Comparison of ENCODE assay signal across 8 mouse cellular contexts in the genomic region with DNA sequence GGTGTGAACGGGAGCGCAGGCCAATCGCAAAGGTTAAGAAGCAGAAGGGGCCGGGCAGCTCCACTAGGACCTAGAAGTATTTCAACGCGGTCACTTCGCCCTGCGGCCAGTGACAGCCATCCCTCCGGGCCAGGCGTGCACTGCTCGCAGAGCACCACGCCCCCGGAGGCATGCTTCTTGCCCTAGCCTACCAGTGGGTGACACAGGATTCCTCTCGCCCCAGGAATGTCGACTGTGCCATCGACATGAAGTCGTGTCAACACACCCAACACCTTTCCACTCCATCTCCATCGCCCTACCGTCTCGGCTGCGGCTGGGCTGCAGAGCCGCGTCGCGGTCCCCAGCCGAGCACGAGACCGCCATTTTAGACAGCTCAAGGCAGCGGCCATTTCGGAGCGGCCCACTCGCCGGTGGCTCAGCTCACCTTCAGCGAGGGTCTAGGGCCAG. TPM values are rescaled to one million over a fixed set of nuclear protein-coding genes. Genes with fewer than 3 reads are reported as not detected.
DNase-seq lines count a peak whose midpoint lies in the region; ATAC-seq and TF ChIP-seq lines count a peak whose summit lies in the region.

No protein-coding gene starts in this region.

- no peaks in the 10 kb centered on the region for H3K9me3 ChIP-seq in MEL (replicated peaks; ENCODE audit: insufficient read depth, low read length)
- H3K9me3 ChIP-seq in liver, embryonic 16.5 days (replicated peaks; ENCODE audit: control insufficient read depth, low read length): no peaks in the 10 kb centered on the region
- H3K9me3 ChIP-seq in neural tube, embryonic 11.5 days (ENCODE audit: control insufficient read depth, low read length): no peaks in the 10 kb centered on the region

- TF ChIP-seq EP300 in MEL (IDR thresholded peaks at IDR 0.05; ENCODE audit: low read depth in 1 of 2, low read length in 2 of 2): peak in 1 of 2 experiments; percentile 26; a peak in 2 of 4 replicates

- peak; percentile 74 for ATAC-seq in liver, embryonic 16.5 days (ENCODE audit: low read depth)
- ATAC-seq in neural tube, embryonic 11.5 days (ENCODE audit: insufficient read depth, low FRiP score, low TSS enrichment): peak; percentile 85

- TF ChIP-seq CTCF in MEL (IDR thresholded peaks at IDR 0.05 in 2 of 3, conservative IDR thresholded peaks at IDR 0.05 in 1 of 3; ENCODE audit: control insufficient read depth in 1 of 3, insufficient read depth in 1 of 3, low read depth in 2 of 3, low read length in 3 of 3, poor library complexity in 1 of 3, severe bottlenecking in 1 of 3): no peak
- no peak for TF ChIP-seq CTCF in cortical plate, adult 2 months (IDR thresholded peaks at IDR 0.05; ENCODE audit: extremely low read depth, insufficient read depth, low read length)
- no peak for TF ChIP-seq CTCF in kidney, adult 2 months (conservative IDR thresholded peaks at IDR 0.05; ENCODE audit: insufficient read depth, insufficient read length, low read depth, low read length)

- peak overlapping the region; percentile 88 for H3K9ac ChIP-seq in MEL (ENCODE audit: control insufficient read depth, low read depth, low read length, poor library complexity, severe bottlenecking)
- peak overlapping the region; percentile 90 for H3K9ac ChIP-seq in liver, embryonic 16.5 days (ENCODE audit: low read depth, low read length)
- H3K9ac ChIP-seq in neural tube, embryonic 11.5 days (ENCODE audit: low read length): peak overlapping the region; percentile 91

- H3K36me3 ChIP-seq in MEL (ENCODE audit: control insufficient read depth in 1 of 2, insufficient read depth in 2 of 2, low read length in 2 of 2): peaks cover 0 to 16% of the 10 kb centered on the region in 2 experiments; a peak in 3 of 4 replicates
- H3K36me3 ChIP-seq in kidney, adult 2 months (ENCODE audit: control insufficient read depth, insufficient read depth, low read length): no peaks in the 10 kb centered on the region; the same call in 1 of the 2 replicates
- H3K36me3 ChIP-seq in liver, embryonic 16.5 days (ENCODE audit: control insufficient read depth, insufficient read depth): no peaks in the 10 kb centered on the region
- no peaks in the 10 kb centered on the region; the same call in 1 of the 2 replicates for H3K36me3 ChIP-seq in neural tube, embryonic 11.5 days (ENCODE audit: control insufficient read depth, insufficient read depth, low read length)

- peaks cover 7 to 9% of the 10 kb centered on the region in 2 experiments for H3K4me1 ChIP-seq in MEL (ENCODE audit: control insufficient read depth in 1 of 2, insufficient read depth in 2 of 2, low read length in 2 of 2)
- H3K4me1 ChIP-seq in cortical plate, adult 2 months (ENCODE audit: control insufficient read depth, insufficient read depth, low read length): peaks cover 3% of the 10 kb centered on the region; the same call in 1 of the 2 replicates
- peaks cover 2% of the 10 kb centered on the region; the same call in 1 of the 2 replicates for H3K4me1 ChIP-seq in kidney, adult 2 months (ENCODE audit: control insufficient read depth, insufficient read depth, low read length)
- peaks cover 14% of the 10 kb centered on the region for H3K4me1 ChIP-seq in liver, embryonic 16.5 days (ENCODE audit: control insufficient read depth, low read depth, low read length)
- peaks cover 10% of the 10 kb centered on the region; the same call in 1 of the 2 replicates for H3K4me1 ChIP-seq in neural tube, embryonic 11.5 days (ENCODE audit: control insufficient read depth, insufficient read depth, low read length)

- no peak for TF ChIP-seq POLR2A in MEL (IDR thresholded peaks at IDR 0.05; ENCODE audit: control insufficient read depth in 1 of 2, insufficient read depth in 1 of 2, low read depth in 1 of 2, low read length in 2 of 2, poor library complexity in 1 of 2)
- no peak for TF ChIP-seq POLR2A in cortical plate, adult 2 months (IDR thresholded peaks at IDR 0.05; ENCODE audit: extremely low read depth, insufficient read depth, low read length)
- TF ChIP-seq POLR2A in kidney, adult 2 months (IDR thresholded peaks at IDR 0.05; ENCODE audit: low read depth, low read length): no peak

- peak overlapping the region; percentile 83 for H3K27ac ChIP-seq in MEL (ENCODE audit: control insufficient read depth, low read depth, low read length)
- peak overlapping the region; percentile 99 for H3K27ac ChIP-seq in cortical plate, adult 2 months (ENCODE audit: insufficient read depth, low read length)
- peak overlapping the region; percentile 99 for H3K27ac ChIP-seq in kidney, adult 2 months (ENCODE audit: insufficient read depth, low read depth, low read length)
- peak overlapping the region; percentile 96 for H3K27ac ChIP-seq in liver, embryonic 16.5 days (ENCODE audit: low read length)
- peak overlapping the region; percentile 98 for H3K27ac ChIP-seq in neural tube, embryonic 11.5 days (ENCODE audit: low read depth, low read length)

- peaks cover 12% of the 10 kb centered on the region for H3K79me2 ChIP-seq in MEL (ENCODE audit: control insufficient read depth, insufficient read depth, low read length, poor library complexity)

- peak overlapping the region; percentile 80 for H3K4me2 ChIP-seq in liver, embryonic 16.5 days (ENCODE audit: low read depth, low read length)
- peak overlapping the region; percentile 80 for H3K4me2 ChIP-seq in neural tube, embryonic 11.5 days (ENCODE audit: low read depth)

- no peak for TF ChIP-seq RAD21 in MEL (IDR thresholded peaks at IDR 0.05; ENCODE audit: low read depth, low read length)

- DNase-seq in A20 (ENCODE audit: low read depth, low spot score) (peak; percentile 94), MEL (ENCODE audit: low read depth, low spot score) (peak; percentile 90)
- peak; percentile 70 for DNase-seq in gastrocnemius, postnatal 10 days
- DNase-seq in kidney, adult 2 months: peak; percentile 87
- DNase-seq in neural tube, embryonic 11.5 days (ENCODE audit: low spot score): peak; percentile 83
- no peak for DNase-seq in thymus, postnatal 4 days

- under 1% methylated on average over 34 of the region's 34 CpGs for WGBS in kidney, adult 2 months
- under 1% methylated on average over 34 of the region's 34 CpGs for WGBS in liver, embryonic 16.5 days (ENCODE audit: insufficient replicate concordance)
- WGBS in neural tube, embryonic 11.5 days: under 1% methylated on average over 34 of the region's 34 CpGs

- H3K27me3 ChIP-seq in MEL (ENCODE audit: control insufficient read depth in 1 of 2, insufficient read depth in 2 of 2, low read length in 2 of 2): no peaks in the 10 kb centered on the region
- H3K27me3 ChIP-seq in kidney, adult 2 months (replicated peaks; ENCODE audit: control insufficient read depth, insufficient read depth, low read length): no peaks in the 10 kb centered on the region
- H3K27me3 ChIP-seq in liver, embryonic 16.5 days (ENCODE audit: control insufficient read depth, insufficient read depth, low read depth, low read length): no peaks in the 10 kb centered on the region
- no peaks in the 10 kb centered on the region for H3K27me3 ChIP-seq in neural tube, embryonic 11.5 days (ENCODE audit: control insufficient read depth, insufficient read depth, low read length)

- H3K4me3 ChIP-seq in MEL (ENCODE audit: control insufficient read depth in 1 of 2, insufficient read depth in 1 of 2, low read depth in 2 of 2, low read length in 2 of 2): peak overlapping the region; percentile 79 to 82
- peak overlapping the region; percentile 79 for H3K4me3 ChIP-seq in cortical plate, adult 2 months (ENCODE audit: insufficient read depth, low read length)
- peak overlapping the region; percentile 89 for H3K4me3 ChIP-seq in kidney, adult 2 months (ENCODE audit: insufficient read depth, low read depth, low read length)
- peak overlapping the region; percentile 87 for H3K4me3 ChIP-seq in liver, embryonic 16.5 days (ENCODE audit: low read depth, low read length)
- peak overlapping the region; percentile 71 for H3K4me3 ChIP-seq in neural tube, embryonic 11.5 days (ENCODE audit: low read depth, low read length)

TF ChIP-seq in MEL, 35 proteins besides CTCF, POLR2A, EP300 and RAD21:
- peak; percentile 34; the same call in 1 of the 2 replicates for TF ChIP-seq BHLHE40 (IDR thresholded peaks at IDR 0.05; ENCODE audit: borderline replicate concordance, low read depth, low read length)
- TF ChIP-seq MAX (IDR thresholded peaks at IDR 0.05; ENCODE audit: low read length): peak; percentile 69
- TF ChIP-seq MXI1 (IDR thresholded peaks at IDR 0.05; ENCODE audit: low read depth, low read length): peak; percentile 92
- TF ChIP-seq USF1 (IDR thresholded peaks at IDR 0.05; ENCODE audit: low read depth, low read length): 0 out of 2 replicates have a peak, but pooled peaks have one; percentile 14
- TF ChIP-seq RCOR1 (IDR thresholded peaks at IDR 0.05; ENCODE audit: low read depth, low read length): peak; percentile 45
- 0 out of 2 replicates have a peak, but pooled peaks have one; percentile 43 for TF ChIP-seq MYC (IDR thresholded peaks at IDR 0.05; ENCODE audit: low read depth, low read length)
- peak; percentile 89 for TF ChIP-seq ZC3H11A (IDR thresholded peaks at IDR 0.05; ENCODE audit: low read depth, low read length)
- TF ChIP-seq TBP (IDR thresholded peaks at IDR 0.05; ENCODE audit: low read depth, low read length): no peak
- no peak for TF ChIP-seq NELFE (IDR thresholded peaks at IDR 0.05; ENCODE audit: low read depth, low read length)
- TF ChIP-seq ELF1 (IDR thresholded peaks at IDR 0.05; ENCODE audit: low read depth, low read length): 0 out of 2 replicates have a peak, but pooled peaks have one; percentile 25
- no peak for TF ChIP-seq MAFK (IDR thresholded peaks at IDR 0.05; ENCODE audit: borderline replicate concordance, low read depth, low read length)
- peak; percentile 65; the same call in 1 of the 2 replicates for TF ChIP-seq MEF2A (IDR thresholded peaks at IDR 0.05; ENCODE audit: extremely low read depth, insufficient replicate concordance, low read depth, low read length, poor library complexity, severe bottlenecking)

RNA-seq across cellular contexts. Expression of gene Eif4g2, which starts 39.3 kb away (rescaled TPM):
- total RNA-seq in MEL (2012; rRNA removed): 332 and 344 TPM in 2 replicates
- 100 to 1,000 TPM; 935 to 958 TPM for polyA plus RNA-seq in MEL (2012; ENCODE audit: insufficient read depth in 1 of 2, insufficient read length in 2 of 2, low read depth in 1 of 2, low replicate concordance in 2 of 2, missing spikeins in 1 of 2)
- polyA plus RNA-seq in cortical plate, adult 2 months (2012; rRNA removed): 233 and 242 TPM in 2 replicates
- 100 to 1,000 TPM; 723 to 740 TPM for total RNA-seq in gastrocnemius, postnatal 10 days (2021)
- polyA plus RNA-seq in kidney, adult 2 months (2012; rRNA removed): 124 and 161 TPM in 2 replicates
- 332 and 350 TPM in 2 replicates for polyA plus RNA-seq in liver, embryonic 16.5 days (2015; fragmentation: Nextera tagmentation; extraction: Ambion mirVana)
- 2,074 and 2,084 TPM in 2 replicates for polyA plus RNA-seq in neural tube, embryonic 11.5 days (2014; fragmentation: Nextera tagmentation; extraction: Ambion mirVana)
